Mouse (Mus musculus): ENCODE results near the gene Dnm3. TPM values are rescaled to one million over a fixed set of nuclear protein-coding genes. Genes with fewer than 3 reads are reported as not detected.

Gene Dnm3
- polyA plus RNA-seq, 1 experiment from 2014 or later: 5.2 TPM

- Histone ChIP-seq H3K4me3 (ENCODE audit: low read length) (no peak overlapping the region), H3K9ac (ENCODE audit: low read depth, low read length) (no peak overlapping the region), H3K27ac (ENCODE audit: low read length) (no peak overlapping the region), H3K36me3 (ENCODE audit: control insufficient read depth, insufficient read depth, low read length) (no peaks in the 10 kb centered on the region), H3K9me3 (ENCODE audit: control insufficient read depth, low read length) (no peaks in the 10 kb centered on the region), H3K4me1 (ENCODE audit: control insufficient read depth, insufficient read depth, low read length) (peaks cover 17% of the 10 kb centered on the region), H3K27me3 (replicated peaks; ENCODE audit: control insufficient read depth, insufficient read depth, low read length) (no peaks in the 10 kb centered on the region), H3K4me2 (ENCODE audit: low read depth, low read length) (no peak overlapping the region)
- WGBS: 73% methylated on average over 7 of the region's 7 CpGs
- no peak for ATAC-seq
These were observed 296.5 kb downstream of the Dnm3 start for GRCm38 (mm10) chr1:162181187-162181975.

GRCm38 (mm10) chr1:162180451-162180850 lies 297.4 kb downstream of the Dnm3 start:
- Histone ChIP-seq H3K36me3 (ENCODE audit: control insufficient read depth, insufficient read depth, low read length) (no peaks in the 10 kb centered on the region), H3K27me3 (replicated peaks; ENCODE audit: control insufficient read depth, insufficient read depth, low read length) (no peaks in the 10 kb centered on the region), H3K4me2 (ENCODE audit: low read depth, low read length) (no peak overlapping the region), H3K27ac (ENCODE audit: low read length) (no peak overlapping the region), H3K4me1 (ENCODE audit: control insufficient read depth, insufficient read depth, low read length) (peaks cover 14% of the 10 kb centered on the region; the same call in 1 of the 2 replicates), H3K9ac (ENCODE audit: low read depth, low read length) (no peak overlapping the region), H3K4me3 (ENCODE audit: low read length) (no peak overlapping the region), H3K9me3 (ENCODE audit: control insufficient read depth, low read length) (no peaks in the 10 kb centered on the region)
- WGBS: 39% methylated on average over 7 of the region's 7 CpGs
- ATAC-seq: no peak; the same call in 1 of the 2 replicates

- Histone ChIP-seq H3K36me3 (ENCODE audit: control insufficient read depth, insufficient read depth, low read length) (no peaks in the 10 kb centered on the region), H3K27ac (ENCODE audit: low read length) (0 out of 2 replicates have a peak overlapping the region, but pooled peaks have one; percentile 16), H3K27me3 (replicated peaks; ENCODE audit: control insufficient read depth, insufficient read depth, low read length) (no peaks in the 10 kb centered on the region), H3K4me3 (ENCODE audit: low read length) (no peak overlapping the region), H3K9ac (ENCODE audit: low read depth, low read length) (no peak overlapping the region), H3K4me1 (ENCODE audit: control insufficient read depth, insufficient read depth, low read length) (peaks cover 13% of the 10 kb centered on the region; the same call in 1 of the 2 replicates), H3K9me3 (ENCODE audit: control insufficient read depth, low read length) (no peaks in the 10 kb centered on the region), H3K4me2 (ENCODE audit: low read depth, low read length) (no peak overlapping the region)
- ATAC-seq: no peak
- WGBS: 78% methylated on average over 4 of the region's 4 CpGs
These were observed 298.4 kb downstream of the Dnm3 start for GRCm38 (mm10) chr1:162179401-162179800.

- 48% methylated on average over 6 of the region's 6 CpGs for WGBS
- no peak overlapping the region for H3K27ac ChIP-seq (ENCODE audit: low read length)
- H3K4me3 ChIP-seq (ENCODE audit: low read length): no peak overlapping the region
These were observed 305.0 kb downstream of the Dnm3 start for GRCm38 (mm10) chr1:162172806-162173205.

GRCm38 (mm10) chr1:162163687-162164484 lies 313.9 kb downstream of the Dnm3 start:
- no peaks in the 10 kb centered on the region for H3K36me3 ChIP-seq (ENCODE audit: control insufficient read depth, insufficient read depth, low read length)
- H3K27ac ChIP-seq (ENCODE audit: low read length): 0 out of 2 replicates have a peak overlapping the region, but pooled peaks have one; percentile 8
- 69% methylated on average over 7 of the region's 7 CpGs for WGBS
- no peaks in the 10 kb centered on the region for H3K27me3 ChIP-seq (replicated peaks; ENCODE audit: control insufficient read depth, insufficient read depth, low read length)
- H3K4me1 ChIP-seq (ENCODE audit: control insufficient read depth, insufficient read depth, low read length): no peaks in the 10 kb centered on the region
- ATAC-seq: no peak
- no peaks in the 10 kb centered on the region for H3K9me3 ChIP-seq (ENCODE audit: control insufficient read depth, low read length)
- no peak overlapping the region for H3K4me3 ChIP-seq (ENCODE audit: low read length)
- H3K4me2 ChIP-seq (ENCODE audit: low read depth, low read length): no peak overlapping the region
- H3K9ac ChIP-seq (ENCODE audit: low read depth, low read length): no peak overlapping the region

More at GRCm38 (mm10) chr1:162172806-162173205, 305.0 kb downstream of the Dnm3 start:
- Histone ChIP-seq H3K4me1 (ENCODE audit: control insufficient read depth, insufficient read depth, low read length) (no peaks in the 10 kb centered on the region; the same call in 1 of the 2 replicates), H3K36me3 (ENCODE audit: control insufficient read depth, insufficient read depth, low read length) (no peaks in the 10 kb centered on the region), H3K9ac (ENCODE audit: low read depth, low read length) (no peak overlapping the region), H3K27me3 (replicated peaks; ENCODE audit: control insufficient read depth, insufficient read depth, low read length) (no peaks in the 10 kb centered on the region), H3K9me3 (ENCODE audit: control insufficient read depth, low read length) (no peaks in the 10 kb centered on the region), H3K4me2 (ENCODE audit: low read depth, low read length) (no peak overlapping the region)
- ATAC-seq: peak; percentile 52; the same call in 1 of the 2 replicates

GRCm38 (mm10) chr1:162162677-162163076 lies 315.2 kb downstream of the Dnm3 start:
- Histone ChIP-seq H3K9me3 (ENCODE audit: control insufficient read depth, low read length) (no peaks in the 10 kb centered on the region), H3K27me3 (replicated peaks; ENCODE audit: control insufficient read depth, insufficient read depth, low read length) (no peaks in the 10 kb centered on the region), H3K9ac (ENCODE audit: low read depth, low read length) (no peak overlapping the region), H3K27ac (ENCODE audit: low read length) (no peak overlapping the region), H3K4me3 (ENCODE audit: low read length) (no peak overlapping the region), H3K4me1 (ENCODE audit: control insufficient read depth, insufficient read depth, low read length) (no peaks in the 10 kb centered on the region), H3K4me2 (ENCODE audit: low read depth, low read length) (no peak overlapping the region), H3K36me3 (ENCODE audit: control insufficient read depth, insufficient read depth, low read length) (no peaks in the 10 kb centered on the region)
- WGBS: 71% methylated on average over 7 of the region's 7 CpGs
- ATAC-seq: no peak

GRCm38 (mm10) chr1:162162249-162162648 lies 315.6 kb downstream of the Dnm3 start:
- no peaks in the 10 kb centered on the region for H3K27me3 ChIP-seq (replicated peaks; ENCODE audit: control insufficient read depth, insufficient read depth, low read length)
- H3K9ac ChIP-seq (ENCODE audit: low read depth, low read length): no peak overlapping the region
- no peak for ATAC-seq
- no peaks in the 10 kb centered on the region for H3K36me3 ChIP-seq (ENCODE audit: control insufficient read depth, insufficient read depth, low read length)
- H3K27ac ChIP-seq (ENCODE audit: low read length): no peak overlapping the region
- no peak overlapping the region for H3K4me2 ChIP-seq (ENCODE audit: low read depth, low read length)
- no peak overlapping the region for H3K4me3 ChIP-seq (ENCODE audit: low read length)
- H3K4me1 ChIP-seq (ENCODE audit: control insufficient read depth, insufficient read depth, low read length): no peaks in the 10 kb centered on the region
- no peaks in the 10 kb centered on the region for H3K9me3 ChIP-seq (ENCODE audit: control insufficient read depth, low read length)
- WGBS: 47% methylated on average over 5 of the region's 5 CpGs

- no peaks in the 10 kb centered on the region for H3K27me3 ChIP-seq (replicated peaks; ENCODE audit: control insufficient read depth, insufficient read depth, low read length)
- H3K4me3 ChIP-seq (ENCODE audit: low read length): no peak overlapping the region
- no peaks in the 10 kb centered on the region for H3K4me1 ChIP-seq (ENCODE audit: control insufficient read depth, insufficient read depth, low read length)
- H3K9me3 ChIP-seq (ENCODE audit: control insufficient read depth, low read length): no peaks in the 10 kb centered on the region
- H3K4me2 ChIP-seq (ENCODE audit: low read depth, low read length): no peak overlapping the region
- no peak for ATAC-seq
- 69% methylated on average over 1 of the region's 1 CpGs for WGBS
- H3K9ac ChIP-seq (ENCODE audit: low read depth, low read length): no peak overlapping the region
- H3K36me3 ChIP-seq (ENCODE audit: control insufficient read depth, insufficient read depth, low read length): no peaks in the 10 kb centered on the region
- no peak overlapping the region for H3K27ac ChIP-seq (ENCODE audit: low read length)
These were observed 317.1 kb downstream of the Dnm3 start for GRCm38 (mm10) chr1:162160718-162161117.

- Histone ChIP-seq H3K27ac (ENCODE audit: low read length) (no peak overlapping the region), H3K9me3 (ENCODE audit: control insufficient read depth, low read length) (no peaks in the 10 kb centered on the region), H3K4me3 (ENCODE audit: low read length) (no peak overlapping the region), H3K4me1 (ENCODE audit: control insufficient read depth, insufficient read depth, low read length) (no peaks in the 10 kb centered on the region), H3K36me3 (ENCODE audit: control insufficient read depth, insufficient read depth, low read length) (no peaks in the 10 kb centered on the region), H3K4me2 (ENCODE audit: low read depth, low read length) (no peak overlapping the region), H3K9ac (ENCODE audit: low read depth, low read length) (no peak overlapping the region), H3K27me3 (replicated peaks; ENCODE audit: control insufficient read depth, insufficient read depth, low read length) (no peaks in the 10 kb centered on the region)
- no peak for ATAC-seq
- 82% methylated on average over 2 of the region's 2 CpGs for WGBS
These were observed 319.3 kb downstream of the Dnm3 start for GRCm38 (mm10) chr1:162158486-162158885.

All from intestine, embryonic 16.5 days (tissue).